Mouse (Mus musculus) T-cell, adult 66 days (primary cell): Measurements from ENCODE around the gene Mrpl54. TPM values are rescaled to one million over a fixed set of nuclear protein-coding genes. Genes with fewer than 3 reads are reported as not detected.

ENCODE experiments used
- total RNA-seq, 2 experiments: library from RNA; stranded (reverse); gene quantifications; 3 replicates in 1 of 2; 4 replicates in 1 of 2; pipeline ENCODE4 v1.2.4; 2023

The Mrpl54 gene
- total RNA-seq = 10 to 100 TPM; 78.6 to 84.0 TPM

DNA sequence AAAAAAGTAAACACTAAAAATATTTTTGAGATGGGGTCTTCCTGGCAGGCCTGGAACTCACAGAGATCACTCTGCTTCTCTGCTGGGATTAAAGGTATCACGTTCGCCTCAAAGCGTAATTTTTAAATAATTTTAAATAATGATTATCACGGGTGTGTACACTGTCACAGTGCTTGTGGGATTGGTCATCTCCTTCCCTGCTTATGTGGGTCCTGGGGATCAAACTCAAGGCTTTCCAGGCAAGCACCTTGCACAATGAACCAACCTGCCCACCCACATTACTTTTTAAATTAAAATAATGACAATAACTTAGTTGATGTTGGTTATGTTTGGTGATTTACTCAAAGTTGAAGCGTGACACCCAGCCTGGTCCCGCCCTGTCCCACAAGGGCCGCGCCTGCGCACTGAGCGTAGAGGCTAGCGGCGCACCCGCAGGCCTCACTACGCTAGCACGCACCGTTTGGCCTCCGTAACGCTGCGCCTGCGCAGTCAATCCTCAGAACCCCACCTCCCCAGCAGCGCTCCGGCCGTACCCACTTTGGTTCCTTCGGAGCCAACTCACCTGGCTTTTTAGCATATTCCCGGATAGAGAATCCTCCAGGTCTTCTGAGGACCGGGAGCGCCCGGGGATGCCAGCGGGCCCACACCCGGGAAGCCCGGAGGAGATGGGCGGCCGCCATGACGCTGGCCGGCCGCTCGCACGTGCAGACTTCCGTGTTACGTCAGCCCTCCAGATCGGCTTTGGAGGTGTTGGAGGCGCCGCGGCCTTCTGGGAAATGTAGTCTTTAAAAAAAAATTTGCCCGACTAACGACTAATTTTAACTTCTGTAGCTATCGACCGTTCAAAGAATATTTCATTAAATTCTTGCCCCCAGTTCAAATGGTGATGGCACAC lies at the start of gene Mrpl54, which contains the start of gene Apba3:
Mrpl54 (minus strand) TSS at position 724 of the 895 bp plus-strand sequence.
Apba3 (plus strand) TSS at position 750 of the 895 bp plus-strand sequence.

GRCm38 (mm10) chr10:81292554-81293333 lies 26.0 kb upstream of the Mrpl54 start, which contains the start of gene Pip5k1c:
Gene Pip5k1c, plus strand, starts transcription at chr10:81292963.

GRCm38 (mm10) chr10:81291511-81292104 lies 24.9 kb upstream of the Mrpl54 start, which contains the start of gene Tjp3:
Gene Tjp3, minus strand, starts transcription at chr10:81291581.

DNA sequence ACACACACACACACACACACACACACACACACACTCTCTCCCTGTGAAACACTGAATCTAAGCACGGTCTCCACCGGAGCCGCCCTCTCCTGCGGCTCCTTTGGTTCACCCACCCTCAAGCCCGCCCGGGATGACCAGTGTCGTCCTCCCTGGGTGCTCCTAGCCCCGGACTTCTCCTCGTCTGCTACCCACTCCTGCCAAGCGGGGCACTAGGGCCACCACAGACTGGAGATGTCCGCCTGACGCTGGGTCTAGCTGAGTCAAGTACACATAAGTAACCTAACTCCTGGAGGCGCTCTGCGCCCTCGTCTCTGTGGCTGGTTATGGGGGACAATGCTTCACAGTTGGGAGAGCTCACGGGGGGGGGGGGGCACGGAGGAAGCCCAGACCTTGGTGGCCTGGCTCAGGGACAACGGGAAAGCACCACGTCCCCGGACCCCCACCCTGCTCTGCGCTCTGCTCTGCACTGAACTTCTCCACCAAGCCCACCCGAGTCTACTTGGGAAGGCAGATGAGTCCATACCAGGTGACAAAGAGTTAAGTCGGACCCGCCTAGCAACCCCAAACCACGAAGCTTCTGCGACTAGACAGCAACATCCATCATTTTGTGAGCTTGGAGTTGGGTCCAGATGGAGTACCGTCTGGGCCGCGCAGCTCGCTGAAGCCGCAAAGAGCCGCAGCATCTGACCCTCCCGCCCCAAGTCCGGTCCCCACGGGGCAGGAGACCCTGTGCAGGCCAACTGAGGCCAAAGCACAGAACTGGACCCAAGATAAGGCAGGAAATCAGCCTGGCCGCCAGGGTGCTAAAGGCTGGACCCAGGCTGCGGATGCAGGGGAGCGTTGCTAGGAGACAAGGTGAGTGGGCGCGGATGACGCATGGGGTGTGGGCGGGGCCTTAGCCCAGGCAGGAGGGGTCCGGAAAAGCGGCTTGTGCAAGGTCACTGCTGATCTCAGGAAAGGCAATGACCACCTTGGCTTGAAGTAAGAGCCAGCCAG lies 14.0 kb downstream of the Mrpl54 start, which contains the start of gene Matk:
Matk (plus strand) TSS at position 512 of the 996 bp plus-strand sequence.

GRCm38 (mm10) chr10:81232580-81233225 lies 34.0 kb downstream of the Mrpl54 start, which contains the start of gene Zfr2:
Gene Zfr2, plus strand, starts transcription at chr10:81233155.

DNA sequence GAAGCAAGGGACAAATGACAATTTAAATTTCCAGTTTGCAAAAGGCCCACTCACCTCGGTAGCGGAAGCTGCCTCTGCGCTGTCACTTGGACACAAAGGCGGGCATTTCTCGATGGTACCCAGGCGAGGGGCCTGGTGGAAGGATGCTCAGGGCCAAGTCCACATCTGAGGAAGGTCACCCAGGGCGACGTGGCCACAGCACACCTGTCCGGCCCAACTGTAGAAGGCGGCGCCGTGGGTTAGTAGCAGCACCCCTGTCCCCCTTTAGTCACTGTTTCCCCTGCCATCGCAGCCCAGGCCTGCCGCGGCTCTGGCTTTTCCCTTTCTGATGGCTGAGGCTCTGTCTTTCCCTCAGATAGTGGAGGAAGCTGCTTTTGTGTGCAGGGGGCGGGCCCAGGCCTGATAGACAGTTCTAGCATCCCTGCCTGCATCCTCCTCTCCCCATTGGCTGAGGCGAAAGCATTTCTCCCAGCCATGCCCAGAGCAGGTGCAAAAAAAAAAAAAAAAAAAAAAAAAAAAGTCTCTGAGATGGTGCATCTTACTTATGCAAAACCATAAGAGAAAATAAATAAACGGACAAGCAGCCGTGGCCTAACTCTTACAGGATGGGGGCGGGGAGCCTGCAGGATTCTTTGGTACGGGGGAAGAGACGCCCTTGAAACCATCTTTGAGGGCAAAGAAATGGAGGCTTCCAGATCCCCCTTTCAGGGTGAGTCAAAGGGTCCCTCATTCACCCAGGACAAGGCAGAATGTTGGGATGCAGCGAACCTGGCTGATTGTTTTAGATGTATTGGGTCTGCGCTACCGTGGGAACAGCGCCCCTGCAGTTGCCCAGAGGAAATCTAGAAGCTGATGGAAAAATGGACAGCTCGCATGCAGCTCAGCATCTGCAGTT lies 36.0 kb downstream of the Mrpl54 start, which contains the start of gene Atcay:
Atcay (minus strand) TSS at position 396 of the 895 bp plus-strand sequence.

Other genes starting within 250 kb of the Mrpl54 start
- not detected for gene Diras1, start 241.3 kb downstream of the Mrpl54 start, total RNA-seq
- gene Slc39a3, start 229.5 kb downstream of the Mrpl54 start, total RNA-seq = 10 to 100 TPM; 18.7 to 21.2 TPM
- 10 to 100 TPM; 47.1 to 52.0 TPM for gene Sgta, start 206.8 kb downstream of the Mrpl54 start, total RNA-seq
- gene Thop1, start 196.9 kb downstream of the Mrpl54 start, total RNA-seq = 10 to 100 TPM in 1 of 2 experiments, 1 to 10 TPM in 1; 9.4 to 11.5 TPM
- gene Creb3l3, start 168.1 kb downstream of the Mrpl54 start, total RNA-seq = not detected
- gene Map2k2, start 161.0 kb downstream of the Mrpl54 start, total RNA-seq = 100 to 1,000 TPM; 134 to 145 TPM
- gene Zbtb7a, start 131.7 kb downstream of the Mrpl54 start, total RNA-seq = 10 to 100 TPM; 75.0 to 78.0 TPM
- 10 to 100 TPM; 37.2 to 43.2 TPM for gene Pias4, start 99.0 kb downstream of the Mrpl54 start, total RNA-seq
- 1,000 to 10,000 TPM; 2,301 to 2,484 TPM for gene Eef2, start 90.3 kb downstream of the Mrpl54 start, total RNA-seq
- gene Dapk3, start 83.9 kb downstream of the Mrpl54 start, total RNA-seq = 10 to 100 TPM; 62.4 to 62.6 TPM
- gene 4930442H23Rik, start 83.1 kb downstream of the Mrpl54 start, total RNA-seq = not detected
- not detected for gene Nmrk2, start 64.9 kb downstream of the Mrpl54 start, total RNA-seq
- gene Atcay, start 36.1 kb downstream of the Mrpl54 start, total RNA-seq = 1 to 10 TPM; 1.4 to 2.7 TPM
- gene Zfr2, start 33.8 kb downstream of the Mrpl54 start, total RNA-seq = 1 to 10 TPM; 5.2 to 5.5 TPM
- gene Matk, start 14.0 kb downstream of the Mrpl54 start, total RNA-seq = 10 to 100 TPM; 16.0 to 20.8 TPM
- 10 to 100 TPM; 28.8 to 36.2 TPM for gene Apba3, start within 50 bp of the Mrpl54 start, total RNA-seq
- gene Tjp3, start 24.6 kb upstream of the Mrpl54 start, total RNA-seq = 1 to 10 TPM; 4.2 to 5.8 TPM
- gene Pip5k1c, start 26.0 kb upstream of the Mrpl54 start, total RNA-seq = 100 to 1,000 TPM; 104 to 118 TPM
- gene Cactin, start 54.2 kb upstream of the Mrpl54 start, total RNA-seq = 10 to 100 TPM; 48.1 to 49.9 TPM
- gene Tbxa2r, start 61.8 kb upstream of the Mrpl54 start, total RNA-seq = 10 to 100 TPM; 30.0 to 30.7 TPM
- gene Gipc3, start 76.3 kb upstream of the Mrpl54 start, total RNA-seq = not detected
- gene Hmg20b, start 83.5 kb upstream of the Mrpl54 start, total RNA-seq = 10 to 100 TPM; 33.7 to 41.3 TPM
- gene Mfsd12, start 90.6 kb upstream of the Mrpl54 start, total RNA-seq = 10 to 100 TPM in 1 of 2 experiments, 1 to 10 TPM in 1; 5.9 to 10.6 TPM
- gene 4930404N11Rik, start 98.9 kb upstream of the Mrpl54 start, total RNA-seq = 10 to 100 TPM in 1 of 2 experiments, 1 to 10 TPM in 1; 8.0 to 10.6 TPM
- gene Fzr1, start 111.6 kb upstream of the Mrpl54 start, total RNA-seq = 10 to 100 TPM; 32.5 to 38.5 TPM
- gene Dohh, start 117.5 kb upstream of the Mrpl54 start, total RNA-seq = 10 to 100 TPM; 38.0 to 44.2 TPM
- 1 to 10 TPM; 3.3 to 5.8 TPM for gene Gm48551, start 117.5 kb upstream of the Mrpl54 start, total RNA-seq
- 1 to 10 TPM; 6.1 to 6.4 TPM for gene Gm48552, start 122.1 kb upstream of the Mrpl54 start, total RNA-seq
- gene Smim24, start 126.1 kb upstream of the Mrpl54 start, total RNA-seq = 1 to 10 TPM; 3.6 to 6.8 TPM
- gene Nfic, start 188.7 kb upstream of the Mrpl54 start, total RNA-seq = 10 to 100 TPM; 18.7 to 22.7 TPM
- under 1 TPM in 1 of 2 experiments, not detected in 1; 0.44 TPM for gene Celf5, start 215.8 kb upstream of the Mrpl54 start, total RNA-seq
- gene Ncln, start 229.5 kb upstream of the Mrpl54 start, total RNA-seq = 100 to 1,000 TPM; 203 to 223 TPM
- gene S1pr4, start 233.2 kb upstream of the Mrpl54 start, total RNA-seq = 100 to 1,000 TPM; 155 to 169 TPM